Mouse (Mus musculus): ENCODE results near the gene Mief1.

Mief1 gene

GRCm38 (mm10) chr15:80228071-80228800, 5.6 kb upstream of the Mief1 start:
- DNase-seq (ENCODE audit: low spot score in 2 of 2), result no peak

GRCm38 (mm10) chr15:80232331-80232730, 1.5 kb upstream of the Mief1 start:
- no peak for DNase-seq (ENCODE audit: low spot score in 2 of 2)

GRCm38 (mm10) chr15:80233053-80233452, 765 bp upstream of the Mief1 start:
- no peak for DNase-seq (ENCODE audit: low spot score in 2 of 2)

GRCm38 (mm10) chr15:80235535-80235934, 1.7 kb downstream of the Mief1 start, which contains the start of gene AC140267.1:
Gene AC140267.1 (plus strand): TSS chr15:80235835.
- no peak for DNase-seq (ENCODE audit: low spot score in 2 of 2)

GRCm38 (mm10) chr15:80248135-80248534, 14.3 kb downstream of the Mief1 start:
- no peak for DNase-seq (ENCODE audit: low spot score in 2 of 2)

- no peak for DNase-seq (ENCODE audit: low spot score in 2 of 2)
These were observed 14.8 kb downstream of the Mief1 start for GRCm38 (mm10) chr15:80248596-80248995.

GRCm38 (mm10) chr15:80249672-80250071, 15.9 kb downstream of the Mief1 start:
- no peak for DNase-seq (ENCODE audit: low spot score in 2 of 2)

GRCm38 (mm10) chr15:80250586-80250985, 16.8 kb downstream of the Mief1 start:
- no peak for DNase-seq (ENCODE audit: low spot score in 2 of 2)

GRCm38 (mm10) chr15:80253530-80253929, 19.7 kb downstream of the Mief1 start:
- no peak for DNase-seq (ENCODE audit: low spot score in 2 of 2)

- DNase-seq (ENCODE audit: low spot score in 2 of 2), result peak in 1 of 2 experiments; percentile 28
These were observed 20.4 kb downstream of the Mief1 start for GRCm38 (mm10) chr15:80254207-80254606.

GRCm38 (mm10) chr15:80254847-80255645, 21.2 kb downstream of the Mief1 start, which contains the start of gene Atf4:
Gene Atf4 (plus strand): TSS chr15:80255184.
- peak; percentile 96 to 98 for DNase-seq (ENCODE audit: low spot score in 2 of 2)

GRCm38 (mm10) chr15:80255646-80256121, 21.9 kb downstream of the Mief1 start:
- peak; percentile 74 to 91 for DNase-seq (ENCODE audit: low spot score in 2 of 2)

- peak in 1 of 2 experiments; percentile 45 for DNase-seq (ENCODE audit: low spot score in 2 of 2)
These were observed 22.4 kb downstream of the Mief1 start for GRCm38 (mm10) chr15:80256242-80256641.

GRCm38 (mm10) chr15:80256656-80257601, 23.1 kb downstream of the Mief1 start:
- DNase-seq (ENCODE audit: low spot score in 2 of 2), result peak in 1 of 2 experiments; percentile 24

- DNase-seq (ENCODE audit: low spot score in 2 of 2), result no peak
These were observed 23.9 kb downstream of the Mief1 start for GRCm38 (mm10) chr15:80257602-80258239.

- DNase-seq (ENCODE audit: low spot score in 2 of 2), result peak; percentile 47 to 77
These were observed 24.7 kb downstream of the Mief1 start for GRCm38 (mm10) chr15:80258240-80259170.

GRCm38 (mm10) chr15:80259406-80260045, 25.7 kb downstream of the Mief1 start:
- no peak for DNase-seq (ENCODE audit: low spot score in 2 of 2)

GRCm38 (mm10) chr15:80260677-80261076, 26.9 kb downstream of the Mief1 start:
- DNase-seq (ENCODE audit: low spot score in 2 of 2), result peak; percentile 91 to 93

- DNase-seq (ENCODE audit: low spot score in 2 of 2), result no peak
These were observed 27.3 kb downstream of the Mief1 start for GRCm38 (mm10) chr15:80261100-80261499.
